Mouse (Mus musculus) inflammation-experienced regulatory T-cells, adult 6 months (primary cell): Measurements from ENCODE around the gene Iqgap1. TPM values are rescaled to one million over a fixed set of nuclear protein-coding genes. Genes with fewer than 3 reads are reported as not detected.

Source experiments
- ATAC-seq: one replicate; pipeline ENCODE4 v1.8.0; 2017
- polyA plus RNA-seq, 3 experiments: library from polyadenylated mRNA; unstranded; fragments of 100-300 nt; shearing (Covaris generic); gene quantifications; one replicate each; pipeline ENCODE4 v1.2.1; 2017

The Iqgap1 gene
- polyA plus RNA-seq = 100 to 1,000 TPM; 197 to 297 (median 271) TPM

- no peak for ATAC-seq
Measured at GRCm38 (mm10) chr7:80825843-80826403, at the start of gene Iqgap1. Iqgap1 (minus strand) TSS chr7:80825974.

GRCm38 (mm10) chr7:80873631-80874030 lies 47.9 kb upstream of the Iqgap1 start:
- ATAC-seq = no peak

- ATAC-seq = no peak
Measured at GRCm38 (mm10) chr7:80873038-80873437, 47.3 kb upstream of the Iqgap1 start.

- ATAC-seq = no peak
Measured at GRCm38 (mm10) chr7:80868686-80869085, 42.9 kb upstream of the Iqgap1 start.

- no peak for ATAC-seq
Measured at GRCm38 (mm10) chr7:80866514-80867147, 40.9 kb upstream of the Iqgap1 start.

GRCm38 (mm10) chr7:80865521-80865920 lies 39.7 kb upstream of the Iqgap1 start:
- ATAC-seq = peak; percentile 20

GRCm38 (mm10) chr7:80864831-80865230 lies 39.1 kb upstream of the Iqgap1 start:
- peak; percentile 77 for ATAC-seq

GRCm38 (mm10) chr7:80864151-80864550 lies 38.4 kb upstream of the Iqgap1 start:
- ATAC-seq = no peak

- no peak for ATAC-seq
Measured at GRCm38 (mm10) chr7:80863520-80863919, 37.7 kb upstream of the Iqgap1 start.

- ATAC-seq = no peak
Measured at GRCm38 (mm10) chr7:80862475-80862874, 36.7 kb upstream of the Iqgap1 start.

GRCm38 (mm10) chr7:80860729-80861274 lies 35.0 kb upstream of the Iqgap1 start, which contains the start of gene Zscan2:
Zscan2 (plus strand) TSS chr7:80860920.
- peak; percentile 80 for ATAC-seq

GRCm38 (mm10) chr7:80860227-80860626 lies 34.5 kb upstream of the Iqgap1 start:
- ATAC-seq = peak; percentile 47

GRCm38 (mm10) chr7:80857181-80857580 lies 31.4 kb upstream of the Iqgap1 start:
- peak; percentile 45 for ATAC-seq

- no peak for ATAC-seq
Measured at GRCm38 (mm10) chr7:80855316-80855715, 29.5 kb upstream of the Iqgap1 start.

GRCm38 (mm10) chr7:80853218-80853617 lies 27.4 kb upstream of the Iqgap1 start:
- ATAC-seq = no peak

GRCm38 (mm10) chr7:80850520-80850919 lies 24.7 kb upstream of the Iqgap1 start:
- no peak for ATAC-seq

- peak; percentile 74 for ATAC-seq
Measured at GRCm38 (mm10) chr7:80849710-80850109, 23.9 kb upstream of the Iqgap1 start.

- no peak for ATAC-seq
Measured at GRCm38 (mm10) chr7:80849267-80849666, 23.5 kb upstream of the Iqgap1 start.

- no peak for ATAC-seq
Measured at GRCm38 (mm10) chr7:80846709-80847108, 20.9 kb upstream of the Iqgap1 start.

GRCm38 (mm10) chr7:80846280-80846678 lies 20.5 kb upstream of the Iqgap1 start:
- no peak for ATAC-seq

- ATAC-seq = no peak
Measured at GRCm38 (mm10) chr7:80845621-80846279, 20.0 kb upstream of the Iqgap1 start.

GRCm38 (mm10) chr7:80844691-80845090 lies 18.9 kb upstream of the Iqgap1 start:
- ATAC-seq = no peak

GRCm38 (mm10) chr7:80843910-80844640 lies 18.3 kb upstream of the Iqgap1 start:
- ATAC-seq = no peak
